ENCODE assay signal across 8 mouse cellular contexts in the genomic region with DNA sequence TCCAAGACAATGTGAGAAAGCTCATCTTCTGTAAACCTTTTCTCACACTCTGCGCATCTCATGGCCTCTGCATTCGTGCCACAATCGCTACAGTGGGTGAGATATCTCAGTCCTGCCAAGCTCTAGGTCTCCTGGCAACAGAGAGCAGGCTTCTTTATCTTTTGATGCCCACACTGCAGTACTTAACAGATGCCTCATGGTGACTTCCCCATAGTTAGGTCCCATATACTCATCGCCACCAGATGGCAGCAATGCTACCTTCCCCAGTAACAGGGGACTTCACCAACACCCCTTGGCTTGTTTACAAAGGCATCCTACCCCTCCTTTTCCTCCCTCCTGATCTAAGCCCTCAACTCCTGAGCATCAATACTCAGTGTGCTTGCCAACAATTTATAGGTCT.
DNase-seq lines count a peak whose midpoint lies in the region; ATAC-seq lines count a peak whose summit lies in the region.

No protein-coding gene starts in this region.

- no peak overlapping the region for H3K9ac ChIP-seq in midbrain, embryonic 11.5 days (ENCODE audit: low read length)
- H3K9ac ChIP-seq in midbrain, embryonic 15.5 days = no peak overlapping the region
- no peak overlapping the region for H3K9ac ChIP-seq in midbrain, embryonic 14.5 days (replicated peaks; ENCODE audit: low read length)

- H3K27ac ChIP-seq in midbrain, embryonic 11.5 days (ENCODE audit: low read depth, low read length) = no peak overlapping the region
- H3K27ac ChIP-seq in midbrain, embryonic 15.5 days = no peak overlapping the region
- no peak overlapping the region for H3K27ac ChIP-seq in limb, embryonic 10.5 days
- no peak overlapping the region for H3K27ac ChIP-seq in midbrain, embryonic 14.5 days (replicated peaks; ENCODE audit: low read depth, low read length)

- WGBS in midbrain, embryonic 11.5 days = 21% methylated on average over 4 of the region's 4 CpGs
- WGBS in midbrain, embryonic 15.5 days = 24% methylated on average over 4 of the region's 4 CpGs
- WGBS in limb, embryonic 10.5 days = 24% methylated on average over 4 of the region's 4 CpGs
- 23% methylated on average over 4 of the region's 4 CpGs for WGBS in midbrain, embryonic 14.5 days

- no peaks in the 10 kb centered on the region for H3K36me3 ChIP-seq in midbrain, embryonic 11.5 days (ENCODE audit: control insufficient read depth, insufficient read depth, low read length)
- H3K36me3 ChIP-seq in midbrain, embryonic 15.5 days (replicated peaks) = no peaks in the 10 kb centered on the region
- H3K36me3 ChIP-seq in limb, embryonic 10.5 days = no peaks in the 10 kb centered on the region
- no peaks in the 10 kb centered on the region for H3K36me3 ChIP-seq in midbrain, embryonic 14.5 days (ENCODE audit: control insufficient read depth, insufficient read depth, low read length)

- no peak overlapping the region for H3K4me2 ChIP-seq in midbrain, embryonic 11.5 days
- no peak overlapping the region for H3K4me2 ChIP-seq in midbrain, embryonic 15.5 days
- H3K4me2 ChIP-seq in midbrain, embryonic 14.5 days (ENCODE audit: low read length) = no peak overlapping the region

- peak; percentile 91 for DNase-seq in midbrain, embryonic 11.5 days (ENCODE audit: low spot score, missing footprints)
- DNase-seq in c-Kit-positive CD71-positive TER-119-positive erythroid progenitor cells, embryonic 14.5 days (ENCODE audit: low spot score) = peak; percentile 9
- peak; percentile 6 to 33 for DNase-seq in frontal cortex, postnatal 10 days (ENCODE audit: low spot score in 2 of 2)
- peak; percentile 13 for DNase-seq in kidney, adult 11 months
- DNase-seq in limb, embryonic 10.5 days (ENCODE audit: low spot score) = peak; percentile 73
- peak; percentile 73 for DNase-seq in midbrain, embryonic 14.5 days
- peak; percentile 16 for DNase-seq in thymus, postnatal 25 days

- H3K4me1 ChIP-seq in midbrain, embryonic 11.5 days (ENCODE audit: control insufficient read depth, insufficient read depth, low read length) = no peaks in the 10 kb centered on the region
- no peaks in the 10 kb centered on the region for H3K4me1 ChIP-seq in midbrain, embryonic 15.5 days
- 0 out of 2 replicates have a peak, but pooled peaks cover 2% of the 10 kb centered on the region for H3K4me1 ChIP-seq in limb, embryonic 10.5 days
- no peaks in the 10 kb centered on the region for H3K4me1 ChIP-seq in midbrain, embryonic 14.5 days (ENCODE audit: control insufficient read depth, insufficient read depth, low read length)

- H3K27me3 ChIP-seq in midbrain, embryonic 11.5 days (ENCODE audit: control insufficient read depth, insufficient read depth, low read length) = no peaks in the 10 kb centered on the region
- no peaks in the 10 kb centered on the region for H3K27me3 ChIP-seq in midbrain, embryonic 15.5 days (replicated peaks)
- no peaks in the 10 kb centered on the region for H3K27me3 ChIP-seq in limb, embryonic 10.5 days (ENCODE audit: low read depth, poor library complexity, severe bottlenecking)
- H3K27me3 ChIP-seq in midbrain, embryonic 14.5 days (ENCODE audit: control insufficient read depth, insufficient read depth, low read length) = no peaks in the 10 kb centered on the region

- H3K4me3 ChIP-seq in midbrain, embryonic 11.5 days (ENCODE audit: low read depth, low read length) = no peak overlapping the region
- no peak overlapping the region for H3K4me3 ChIP-seq in midbrain, embryonic 15.5 days
- H3K4me3 ChIP-seq in limb, embryonic 10.5 days = no peak overlapping the region
- no peak overlapping the region for H3K4me3 ChIP-seq in midbrain, embryonic 14.5 days (replicated peaks; ENCODE audit: low read depth, low read length)

- H3K9me3 ChIP-seq in midbrain, embryonic 11.5 days (ENCODE audit: control insufficient read depth, low read length) = no peaks in the 10 kb centered on the region
- no peaks in the 10 kb centered on the region for H3K9me3 ChIP-seq in midbrain, embryonic 15.5 days
- no peaks in the 10 kb centered on the region for H3K9me3 ChIP-seq in limb, embryonic 10.5 days (replicated peaks)
- 0 out of 2 replicates have a peak, but pooled peaks cover 2% of the 10 kb centered on the region for H3K9me3 ChIP-seq in midbrain, embryonic 14.5 days (ENCODE audit: control insufficient read depth, low read length)

- ATAC-seq in midbrain, embryonic 11.5 days (ENCODE audit: low FRiP score) = peak; percentile 88
- no peak for ATAC-seq in midbrain, embryonic 15.5 days (replicated peaks)
- no peak; the same call in 1 of the 2 replicates for ATAC-seq in midbrain, embryonic 14.5 days (ENCODE audit: low FRiP score, low TSS enrichment)

Comparison
In these comparisons a context has a peak if more than half of its experiments do, and no peak if none do; other contexts are left out.
1. DNase-seq: peak in every context shown above with its lines; median percentile 91 in midbrain, embryonic 11.5 days; 73 in limb, embryonic 10.5 days; 73 in midbrain, embryonic 14.5 days; 20 in frontal cortex, postnatal 10 days; 16 in thymus, postnatal 25 days; 13 in kidney, adult 11 months; 9 in c-Kit-positive CD71-positive TER-119-positive erythroid progenitor cells, embryonic 14.5 days.